Mouse (Mus musculus) lung, adult 2 months (tissue): ENCODE measurements around the gene Rxrg.

Experiments
- CTCF ChIP-seq: fragments of 200-500 bp; IDR thresholded peaks from 2 replicates; pipeline ENCODE4 v1.5.1; 2011; ENCODE audit warnings: mild to moderate bottlenecking, low read length, control low read depth; ENCODE audit not compliant: insufficient read depth
- POLR2A ChIP-seq: fragments of 200-500 bp; IDR thresholded peaks from 2 replicates; pipeline ENCODE4 v1.6.1; 2011; ENCODE audit warnings: low read depth, mild to moderate bottlenecking, control low read depth, low read length, borderline replicate concordance; ENCODE audit errors: extremely low read depth

DNA sequence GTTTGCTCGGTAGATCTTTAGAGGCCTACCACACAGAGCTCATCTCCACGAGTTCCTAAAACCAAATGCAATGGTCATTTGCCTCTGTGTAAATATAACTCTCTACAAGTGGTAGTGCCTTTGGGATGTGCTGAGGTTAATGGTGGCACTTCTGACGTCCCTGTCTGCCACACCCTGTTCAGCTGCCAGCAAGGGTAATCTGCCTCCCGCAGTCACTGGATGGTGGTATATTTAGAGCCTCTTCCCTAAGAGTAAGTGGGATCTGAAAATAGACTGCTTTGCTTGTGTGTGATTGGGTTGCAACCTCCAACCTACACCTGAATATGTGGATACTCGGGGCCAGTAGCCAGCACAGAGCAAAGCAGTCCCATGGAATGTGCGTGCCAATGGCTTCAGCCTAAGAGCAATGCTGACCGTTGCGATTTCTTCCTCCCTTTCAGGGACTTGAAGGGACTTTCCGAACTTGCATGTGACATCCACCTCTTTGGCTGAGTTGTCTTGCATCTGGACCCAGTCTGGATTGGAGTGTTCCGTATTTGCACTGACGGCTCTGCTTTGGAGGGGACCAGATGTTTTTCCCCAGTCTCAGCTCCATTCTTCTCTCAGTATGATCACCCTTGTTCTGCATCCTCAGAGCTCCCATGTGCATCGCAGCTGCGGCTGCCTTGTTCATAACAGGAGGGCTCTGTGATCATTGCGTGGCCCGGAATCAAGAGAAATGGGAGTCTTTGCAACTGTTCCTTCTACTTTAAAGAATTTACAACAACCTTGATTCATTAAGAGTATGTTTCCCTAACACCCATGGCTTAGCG, 9.2 kb upstream of the Rxrg start:
- TF ChIP-seq POLR2A (no peak), CTCF (no peak)
